Mouse (Mus musculus): ENCODE results near the gene Mrm1. TPM values are rescaled to one million over a fixed set of nuclear protein-coding genes. Genes with fewer than 3 reads are reported as not detected.

Gene Mrm1
- polyA plus RNA-seq, 1 experiment from 2014 or later = 12.9 TPM

- peak overlapping the region; percentile 85 for H3K27ac ChIP-seq (ENCODE audit: poor library complexity, severe bottlenecking)
- no peak for ATAC-seq (ENCODE audit: insufficient number of reproducible peaks, low FRiP score)
- H3K4me2 ChIP-seq = peak overlapping the region; percentile 84
- no peaks in the 10 kb centered on the region for H3K9me3 ChIP-seq (replicated peaks)
- peak overlapping the region; percentile 86 for H3K9ac ChIP-seq
- peaks cover 33% of the 10 kb centered on the region for H3K36me3 ChIP-seq
- H3K4me3 ChIP-seq = peak overlapping the region; percentile 89
- H3K4me1 ChIP-seq (replicated peaks) = peaks cover 47% of the 10 kb centered on the region
- H3K27me3 ChIP-seq (replicated peaks) = 0 out of 2 replicates have a peak, but pooled peaks cover 4% of the 10 kb centered on the region
- 42% methylated on average over 3 of the region's 3 CpGs for whole genome bisulfite sequencing
Observed at GRCm38 (mm10) chr11:84827901-84828503, 8.7 kb upstream of the Mrm1 start.

GRCm38 (mm10) chr11:84827492-84827891 lies 8.2 kb upstream of the Mrm1 start:
- Histone ChIP-seq H3K9me3 (replicated peaks) (no peaks in the 10 kb centered on the region), H3K27ac (ENCODE audit: poor library complexity, severe bottlenecking) (no peak overlapping the region; the same call in 1 of the 2 replicates), H3K9ac (0 out of 2 replicates have a peak overlapping the region, but pooled peaks have one; percentile 8), H3K36me3 (peaks cover 28% of the 10 kb centered on the region), H3K4me3 (peak overlapping the region; percentile 89), H3K27me3 (replicated peaks) (0 out of 2 replicates have a peak, but pooled peaks cover 4% of the 10 kb centered on the region), H3K4me2 (peak overlapping the region; percentile 84), H3K4me1 (replicated peaks) (peaks cover 52% of the 10 kb centered on the region)
- ATAC-seq (ENCODE audit: insufficient number of reproducible peaks, low FRiP score) = no peak

GRCm38 (mm10) chr11:84826185-84826584 lies 6.9 kb upstream of the Mrm1 start:
- H3K4me1 ChIP-seq (replicated peaks) = peaks cover 58% of the 10 kb centered on the region
- peak overlapping the region; percentile 49 for H3K4me2 ChIP-seq
- H3K27ac ChIP-seq (ENCODE audit: poor library complexity, severe bottlenecking) = peak overlapping the region; percentile 71
- peak overlapping the region; percentile 24; the same call in 1 of the 2 replicates for H3K9ac ChIP-seq
- no peak for ATAC-seq (ENCODE audit: insufficient number of reproducible peaks, low FRiP score)
- H3K9me3 ChIP-seq (replicated peaks) = no peaks in the 10 kb centered on the region
- 17% methylated on average over 3 of the region's 3 CpGs for WGBS
- H3K36me3 ChIP-seq = peaks cover 25% of the 10 kb centered on the region
- peak overlapping the region; percentile 23 for H3K4me3 ChIP-seq
- H3K27me3 ChIP-seq (replicated peaks) = peaks cover 12% of the 10 kb centered on the region

GRCm38 (mm10) chr11:84825261-84825807 lies 6.0 kb upstream of the Mrm1 start:
- H3K4me1 ChIP-seq (replicated peaks) = peaks cover 58% of the 10 kb centered on the region
- H3K4me2 ChIP-seq = peak overlapping the region; percentile 49
- 84% methylated on average over 10 of the region's 10 CpGs for WGBS
- H3K9me3 ChIP-seq (replicated peaks) = no peaks in the 10 kb centered on the region
- no peak overlapping the region for H3K4me3 ChIP-seq
- H3K36me3 ChIP-seq = peaks cover 23% of the 10 kb centered on the region
- 0 out of 2 replicates have a peak overlapping the region, but pooled peaks have one; percentile 71 for H3K27ac ChIP-seq (ENCODE audit: poor library complexity, severe bottlenecking)
- ATAC-seq (ENCODE audit: insufficient number of reproducible peaks, low FRiP score) = no peak
- no peak overlapping the region; the same call in 1 of the 2 replicates for H3K9ac ChIP-seq
- peaks cover 18% of the 10 kb centered on the region for H3K27me3 ChIP-seq (replicated peaks)

- peaks cover 18% of the 10 kb centered on the region for H3K27me3 ChIP-seq (replicated peaks)
- peak overlapping the region; percentile 25; the same call in 1 of the 2 replicates for H3K4me3 ChIP-seq
- H3K27ac ChIP-seq (ENCODE audit: poor library complexity, severe bottlenecking) = peak overlapping the region; percentile 80
- peaks cover 55% of the 10 kb centered on the region for H3K4me1 ChIP-seq (replicated peaks)
- H3K36me3 ChIP-seq = peaks cover 16% of the 10 kb centered on the region; the same call in 1 of the 2 replicates
- H3K4me2 ChIP-seq = peak overlapping the region; percentile 58
- ATAC-seq (ENCODE audit: insufficient number of reproducible peaks, low FRiP score) = peak; percentile 78
- no peaks in the 10 kb centered on the region for H3K9me3 ChIP-seq (replicated peaks)
- 9% methylated on average over 10 of the region's 10 CpGs for WGBS
- peak overlapping the region; percentile 58; the same call in 1 of the 2 replicates for H3K9ac ChIP-seq
Observed at GRCm38 (mm10) chr11:84823484-84823897, 4.2 kb upstream of the Mrm1 start.

- no peaks in the 10 kb centered on the region for H3K9me3 ChIP-seq (replicated peaks)
- H3K4me2 ChIP-seq = peak overlapping the region; percentile 58
- peaks cover 52% of the 10 kb centered on the region for H3K4me1 ChIP-seq (replicated peaks)
- H3K9ac ChIP-seq = peak overlapping the region; percentile 58; the same call in 1 of the 2 replicates
- peak; percentile 33 for ATAC-seq (ENCODE audit: insufficient number of reproducible peaks, low FRiP score)
- peak overlapping the region; percentile 80 for H3K27ac ChIP-seq (ENCODE audit: poor library complexity, severe bottlenecking)
- H3K4me3 ChIP-seq = peak overlapping the region; percentile 25; the same call in 1 of the 2 replicates
- 35% methylated on average over 5 of the region's 5 CpGs for WGBS
- H3K27me3 ChIP-seq (replicated peaks) = peaks cover 18% of the 10 kb centered on the region
- peaks cover 16% of the 10 kb centered on the region; the same call in 1 of the 2 replicates for H3K36me3 ChIP-seq
Observed at GRCm38 (mm10) chr11:84822487-84822886, 3.2 kb upstream of the Mrm1 start.

GRCm38 (mm10) chr11:84821131-84821770 lies 1.9 kb upstream of the Mrm1 start:
- 90% methylated on average over 9 of the region's 9 CpGs for WGBS
- H3K4me1 ChIP-seq (replicated peaks) = peaks cover 41% of the 10 kb centered on the region
- no peak overlapping the region for H3K27ac ChIP-seq (ENCODE audit: poor library complexity, severe bottlenecking)
- H3K4me2 ChIP-seq = no peak overlapping the region; the same call in 1 of the 2 replicates
- ATAC-seq (ENCODE audit: insufficient number of reproducible peaks, low FRiP score) = no peak
- H3K9me3 ChIP-seq (replicated peaks) = no peaks in the 10 kb centered on the region
- peaks cover 18% of the 10 kb centered on the region for H3K27me3 ChIP-seq (replicated peaks)
- no peak overlapping the region for H3K9ac ChIP-seq
- H3K4me3 ChIP-seq = no peak overlapping the region
- peaks cover 16% of the 10 kb centered on the region; the same call in 1 of the 2 replicates for H3K36me3 ChIP-seq

- Histone ChIP-seq H3K4me3 (peak overlapping the region; percentile 63), H3K4me2 (peak overlapping the region; percentile 90), H3K4me1 (replicated peaks) (peaks cover 15% of the 10 kb centered on the region), H3K27ac (ENCODE audit: poor library complexity, severe bottlenecking) (peak overlapping the region; percentile 81), H3K27me3 (replicated peaks) (peaks cover 14% of the 10 kb centered on the region), H3K36me3 (peaks cover 17% of the 10 kb centered on the region; the same call in 1 of the 2 replicates), H3K9ac (peak overlapping the region; percentile 79), H3K9me3 (replicated peaks) (no peaks in the 10 kb centered on the region)
- peak; percentile 59; the same call in 1 of the 2 replicates for ATAC-seq (ENCODE audit: insufficient number of reproducible peaks, low FRiP score)
- WGBS = under 1% methylated on average over 39 of the region's 39 CpGs
Observed at GRCm38 (mm10) chr11:84818085-84818960, 992 bp downstream of the Mrm1 start.

GRCm38 (mm10) chr11:84817362-84817761 lies 2.0 kb downstream of the Mrm1 start:
- Histone ChIP-seq H3K36me3 (peaks cover 24% of the 10 kb centered on the region), H3K4me2 (no peak overlapping the region), H3K4me1 (replicated peaks) (peaks cover 5% of the 10 kb centered on the region), H3K27me3 (replicated peaks) (peaks cover 14% of the 10 kb centered on the region), H3K4me3 (no peak overlapping the region), H3K9me3 (replicated peaks) (no peaks in the 10 kb centered on the region), H3K9ac (no peak overlapping the region), H3K27ac (ENCODE audit: poor library complexity, severe bottlenecking) (no peak overlapping the region)
- no peak for ATAC-seq (ENCODE audit: insufficient number of reproducible peaks, low FRiP score)
- 83% methylated on average over 6 of the region's 6 CpGs for WGBS

GRCm38 (mm10) chr11:84813724-84814510 lies 5.4 kb downstream of the Mrm1 start:
- no peaks in the 10 kb centered on the region for H3K4me1 ChIP-seq (replicated peaks)
- no peak overlapping the region for H3K4me3 ChIP-seq
- H3K4me2 ChIP-seq = no peak overlapping the region
- ATAC-seq (ENCODE audit: insufficient number of reproducible peaks, low FRiP score) = no peak
- WGBS = 57% methylated on average over 13 of the region's 13 CpGs
- 0 out of 2 replicates have a peak, but pooled peaks cover 4% of the 10 kb centered on the region for H3K27me3 ChIP-seq (replicated peaks)
- H3K9me3 ChIP-seq (replicated peaks) = no peaks in the 10 kb centered on the region
- no peak overlapping the region for H3K9ac ChIP-seq
- H3K27ac ChIP-seq (ENCODE audit: poor library complexity, severe bottlenecking) = no peak overlapping the region
- H3K36me3 ChIP-seq = peaks cover 15% of the 10 kb centered on the region
